Mouse (Mus musculus) kidney, postnatal 25 days (tissue): ENCODE measurements around the gene Fancd2.

Experiments used
- DNase-seq, 2 experiments: peaks; one replicate each; pipeline ENCODE4 v3.0.0; 2021; ENCODE audit warnings: mixed read lengths in 2 of 2

The Fancd2 gene

DNA sequence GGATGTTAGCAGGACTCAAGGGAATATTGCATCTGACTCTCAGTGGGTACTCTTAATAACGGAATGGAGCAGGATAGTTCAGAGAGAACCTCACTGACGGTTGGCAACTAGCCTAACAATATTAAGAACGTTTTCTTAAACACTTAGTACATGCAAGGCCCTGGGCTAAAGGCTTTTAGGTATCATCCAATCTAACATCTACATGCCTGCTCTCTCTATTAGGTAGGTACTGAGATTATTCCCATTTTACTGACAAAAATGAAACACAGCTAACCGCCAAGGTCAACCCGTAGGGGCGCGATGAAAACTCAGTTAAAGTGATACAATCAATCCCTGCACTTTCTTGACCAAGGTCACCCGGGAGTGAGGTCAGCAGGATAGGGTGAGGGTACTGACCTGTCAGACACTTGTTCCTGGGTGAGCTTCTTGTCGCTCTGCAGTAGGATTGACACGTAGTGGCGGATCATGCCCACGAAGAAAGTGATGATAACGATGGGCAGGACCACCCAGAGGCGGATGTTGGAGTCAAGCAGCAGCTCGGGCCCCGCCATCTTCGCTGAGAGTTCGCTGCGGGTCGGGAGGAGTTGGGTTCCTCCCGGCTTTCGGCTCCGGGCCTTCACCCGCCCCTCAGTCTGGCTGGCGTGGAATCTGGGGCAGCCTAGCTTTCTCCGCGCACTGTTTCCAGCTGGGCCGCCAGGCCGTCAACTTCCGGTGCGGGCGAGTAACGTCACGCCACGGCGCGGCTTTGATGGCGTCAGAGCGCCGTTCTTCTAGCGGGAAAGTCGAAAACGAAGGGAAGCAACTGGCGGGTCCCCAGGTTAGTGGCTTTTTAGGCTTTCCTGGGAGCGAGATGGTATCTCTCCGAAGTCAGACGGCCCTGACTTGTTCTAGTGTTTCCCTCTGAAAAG, at the start of gene Fancd2, which contains the start of gene Emc3:
Fancd2 (plus strand) TSS at position 751 of the 908 bp plus-strand sequence.
Emc3 (minus strand) TSS at position 721 of the 908 bp plus-strand sequence.
- peak; percentile 91 to 93 for DNase-seq

DNA sequence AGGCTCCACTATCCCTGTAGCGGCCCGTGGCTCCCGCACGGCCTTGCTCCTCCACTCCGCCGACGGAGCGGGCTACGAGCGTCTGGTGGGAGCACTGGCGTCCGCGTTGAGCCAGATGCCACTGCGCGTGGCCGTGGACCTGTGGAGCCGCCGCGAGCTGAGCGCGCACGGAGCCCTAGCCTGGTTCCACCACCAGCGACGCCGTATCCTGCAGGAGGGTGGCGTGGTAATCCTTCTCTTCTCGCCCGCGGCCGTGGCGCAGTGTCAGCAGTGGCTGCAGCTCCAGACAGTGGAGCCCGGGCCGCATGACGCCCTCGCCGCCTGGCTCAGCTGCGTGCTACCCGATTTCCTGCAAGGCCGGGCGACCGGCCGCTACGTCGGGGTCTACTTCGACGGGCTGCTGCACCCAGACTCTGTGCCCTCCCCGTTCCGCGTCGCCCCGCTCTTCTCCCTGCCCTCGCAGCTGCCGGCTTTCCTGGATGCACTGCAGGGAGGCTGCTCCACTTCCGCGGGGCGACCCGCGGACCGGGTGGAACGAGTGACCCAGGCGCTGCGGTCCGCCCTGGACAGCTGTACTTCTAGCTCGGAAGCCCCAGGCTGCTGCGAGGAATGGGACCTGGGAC, 48.9 kb upstream of the Fancd2 start:
- peak; percentile 43 to 70 for DNase-seq

DNA sequence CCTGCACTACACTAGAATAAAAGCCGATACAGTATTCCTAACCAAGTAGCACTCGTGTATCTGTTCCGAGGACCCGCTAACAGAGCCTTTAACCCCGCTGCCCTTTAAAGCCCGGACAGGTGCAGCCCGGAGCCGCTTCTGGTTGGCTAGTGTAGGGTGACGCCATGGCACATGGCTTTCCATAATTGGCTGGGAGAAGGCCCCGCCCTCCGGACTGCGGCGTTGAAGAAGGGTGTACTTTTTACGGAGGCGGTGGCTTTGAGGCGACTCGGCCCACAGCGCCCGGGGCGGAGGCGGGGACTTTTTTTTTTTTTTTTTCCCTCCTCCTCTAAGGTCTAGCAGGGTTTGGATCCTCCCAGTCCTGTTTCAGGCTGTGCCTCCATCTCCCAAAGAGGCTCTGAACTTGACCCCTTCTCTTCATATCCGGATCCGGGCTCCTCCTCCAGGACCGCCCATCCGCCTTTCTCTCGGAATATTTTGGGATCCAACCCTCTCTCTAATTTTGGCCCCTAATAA, 48.3 kb upstream of the Fancd2 start, which contains the start of gene Creld1:
Creld1 (plus strand) TSS at position 198 of the 516 bp plus-strand sequence.
- peak; percentile 98 to 99 for DNase-seq

DNA sequence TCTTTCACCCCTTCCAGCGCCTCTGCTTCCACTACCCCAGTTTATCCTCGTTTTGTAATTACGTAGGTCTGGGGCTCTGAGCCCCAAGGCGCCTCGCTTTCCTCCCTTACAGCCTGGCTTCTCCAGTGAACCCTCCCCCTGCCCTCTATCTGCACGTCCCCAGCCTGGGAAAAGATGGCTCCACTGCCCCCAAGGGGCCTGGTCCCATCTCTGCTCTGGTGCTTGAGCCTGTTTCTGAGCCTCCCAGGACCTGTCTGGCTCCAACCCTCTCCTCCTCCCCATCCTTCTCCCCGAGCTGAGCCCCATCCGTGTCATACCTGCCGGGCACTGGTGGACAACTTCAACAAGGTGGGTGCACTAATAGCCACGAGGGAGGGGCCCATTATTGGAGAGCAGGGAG, 47.8 kb upstream of the Fancd2 start:
- peak in 1 of 2 experiments; percentile 60 for DNase-seq

DNA sequence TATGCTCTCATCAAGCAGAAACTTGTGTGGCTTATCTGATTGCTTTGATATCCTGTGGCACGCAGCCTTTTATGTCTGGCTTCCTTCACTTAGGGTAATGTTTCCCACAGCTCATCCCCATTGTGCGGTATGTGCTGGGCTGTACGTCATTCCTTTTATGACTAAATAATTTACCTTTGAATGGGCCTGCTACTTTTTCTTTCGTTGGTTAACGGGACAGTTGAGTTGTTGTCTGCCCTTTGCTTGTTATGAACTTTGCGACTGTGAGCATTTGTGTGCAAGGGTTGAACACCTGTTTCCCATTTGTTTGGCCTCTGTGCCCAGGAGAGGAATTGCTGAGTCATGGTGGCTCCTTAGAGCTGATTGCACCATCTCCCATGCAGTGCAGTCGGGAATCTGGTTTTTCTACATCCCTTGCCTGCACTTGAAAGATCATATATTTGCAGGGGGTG, 44.3 kb upstream of the Fancd2 start:
- DNase-seq: peak; percentile 45 to 71

DNA sequence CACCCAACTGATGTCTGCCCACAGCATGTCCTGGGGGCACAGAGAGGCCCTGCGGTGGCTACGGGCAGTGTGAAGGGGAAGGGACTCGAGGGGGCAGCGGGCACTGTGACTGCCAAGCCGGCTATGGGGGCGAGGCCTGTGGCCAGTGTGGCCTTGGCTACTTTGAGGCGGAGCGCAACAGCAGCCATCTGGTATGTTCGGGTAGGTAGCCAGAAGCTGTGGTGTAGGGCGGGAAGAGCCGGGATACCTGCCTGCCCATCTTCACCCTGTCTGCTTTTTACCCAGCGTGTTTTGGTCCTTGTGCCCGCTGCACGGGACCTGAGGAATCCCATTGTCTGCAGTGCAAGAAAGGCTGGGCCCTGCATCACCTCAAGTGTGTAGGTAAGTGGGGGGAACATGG, 42.1 kb upstream of the Fancd2 start:
- no peak for DNase-seq

DNA sequence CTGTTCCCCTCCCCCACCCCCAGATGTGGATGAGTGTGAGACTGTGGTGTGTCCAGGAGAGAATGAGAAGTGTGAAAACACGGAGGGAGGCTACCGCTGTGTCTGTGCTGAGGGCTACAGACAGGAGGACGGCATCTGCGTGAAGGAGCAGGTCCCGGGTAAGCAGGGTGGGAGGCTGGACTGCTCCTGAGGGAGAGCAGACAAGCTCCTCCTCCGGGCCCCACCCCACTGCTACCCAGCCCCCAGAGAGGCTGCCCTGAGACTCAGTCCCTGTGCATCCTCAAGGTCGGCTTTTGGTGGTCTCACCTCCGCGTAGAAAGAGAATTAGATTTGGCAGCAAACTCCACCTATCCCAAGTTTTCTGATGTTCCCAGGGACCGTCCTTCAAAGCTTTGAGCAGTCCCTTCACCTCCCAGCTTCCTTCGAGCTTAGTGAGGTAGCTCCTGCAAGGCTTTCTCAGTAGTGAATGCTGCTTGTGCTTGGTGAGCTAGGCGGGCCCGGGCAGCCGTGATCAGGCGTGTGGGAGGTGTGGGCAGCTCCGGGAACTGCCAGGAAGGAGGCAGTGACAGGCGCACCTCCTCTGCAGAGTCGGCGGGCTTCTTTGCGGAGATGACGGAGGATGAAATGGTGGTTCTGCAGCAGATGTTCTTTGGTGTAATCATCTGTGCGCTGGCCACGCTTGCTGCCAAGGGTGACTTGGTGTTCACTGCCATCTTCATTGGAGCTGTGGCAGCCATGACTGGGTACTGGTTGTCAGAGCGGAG, 39.2 kb upstream of the Fancd2 start:
- DNase-seq: no peak

DNA sequence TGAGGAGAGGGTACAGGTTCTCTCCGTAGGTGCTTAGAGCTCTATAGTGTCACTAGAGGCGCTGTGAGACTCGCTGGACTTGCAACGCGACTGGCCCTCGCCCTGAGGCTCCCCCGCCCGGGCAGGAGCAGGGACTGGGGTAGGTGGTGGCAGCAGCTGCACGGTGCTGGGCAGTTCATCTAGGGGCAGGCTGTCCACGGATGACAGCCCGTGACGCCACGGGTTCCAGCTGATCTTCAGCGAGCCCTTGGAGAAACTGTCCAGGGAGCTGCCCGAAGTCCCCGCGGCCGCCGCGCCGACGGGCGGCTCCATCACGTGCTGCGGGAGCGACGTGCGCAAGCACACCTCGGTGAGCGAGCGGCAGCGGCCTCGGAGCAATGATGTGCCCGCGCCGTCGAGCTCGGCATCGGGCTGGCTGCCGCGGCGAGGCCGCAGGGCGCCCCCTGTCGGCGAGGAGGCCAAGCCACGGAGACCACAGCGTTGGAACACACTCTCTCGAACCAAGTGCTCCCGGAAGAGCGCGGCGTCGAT, 37.2 kb upstream of the Fancd2 start:
- peak; percentile 79 to 90 for DNase-seq

DNA sequence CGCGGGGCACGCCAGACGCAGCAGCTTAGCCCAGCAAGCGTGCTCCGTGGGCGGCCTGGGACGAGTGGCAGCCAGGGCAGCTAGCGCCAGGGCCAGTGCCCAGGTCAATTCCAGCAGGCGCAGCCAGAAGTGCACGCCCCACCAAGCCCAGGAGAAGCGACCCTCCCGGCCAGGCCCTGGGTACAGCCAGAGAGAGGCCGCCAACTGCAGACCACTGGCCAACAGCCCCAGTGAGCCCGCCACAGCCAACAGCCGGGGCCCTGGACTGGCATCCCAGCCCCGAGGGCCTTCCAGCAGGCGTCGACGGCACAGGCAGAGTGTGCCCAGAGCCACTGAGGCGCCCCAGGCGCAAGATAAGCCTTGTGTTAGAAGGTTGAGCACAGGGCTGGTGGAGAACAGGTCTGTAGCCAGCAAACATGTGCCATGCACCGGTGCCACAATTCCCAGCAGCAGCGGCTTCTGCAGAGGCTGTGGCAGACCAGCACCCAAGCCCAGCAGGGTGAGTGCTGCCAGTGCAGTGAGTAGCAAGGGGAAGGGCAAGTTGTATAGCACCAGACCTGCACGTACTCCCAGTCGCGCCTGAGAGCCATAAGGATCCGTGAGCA, 36.3 kb upstream of the Fancd2 start:
- DNase-seq: no peak

DNA sequence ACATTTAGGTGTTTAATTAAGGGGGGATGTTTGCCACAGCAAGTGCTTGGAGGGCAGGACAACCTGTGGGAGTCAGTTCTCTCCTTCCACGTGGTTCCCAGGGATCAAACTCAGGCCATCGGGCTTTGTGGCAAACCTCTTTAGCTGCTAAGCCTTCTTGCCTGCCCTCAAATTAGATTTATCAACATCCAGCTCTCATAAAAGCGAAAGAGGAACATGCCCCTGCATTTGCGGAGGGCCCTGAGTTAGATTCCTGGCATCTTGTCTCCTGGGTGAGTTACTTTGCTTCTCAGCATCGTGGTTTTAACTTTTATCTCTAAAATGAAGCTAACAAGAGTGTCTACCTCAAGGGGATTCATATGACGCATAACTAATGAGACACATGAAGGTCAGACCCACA, 32.1 kb upstream of the Fancd2 start:
- no peak for DNase-seq

DNA sequence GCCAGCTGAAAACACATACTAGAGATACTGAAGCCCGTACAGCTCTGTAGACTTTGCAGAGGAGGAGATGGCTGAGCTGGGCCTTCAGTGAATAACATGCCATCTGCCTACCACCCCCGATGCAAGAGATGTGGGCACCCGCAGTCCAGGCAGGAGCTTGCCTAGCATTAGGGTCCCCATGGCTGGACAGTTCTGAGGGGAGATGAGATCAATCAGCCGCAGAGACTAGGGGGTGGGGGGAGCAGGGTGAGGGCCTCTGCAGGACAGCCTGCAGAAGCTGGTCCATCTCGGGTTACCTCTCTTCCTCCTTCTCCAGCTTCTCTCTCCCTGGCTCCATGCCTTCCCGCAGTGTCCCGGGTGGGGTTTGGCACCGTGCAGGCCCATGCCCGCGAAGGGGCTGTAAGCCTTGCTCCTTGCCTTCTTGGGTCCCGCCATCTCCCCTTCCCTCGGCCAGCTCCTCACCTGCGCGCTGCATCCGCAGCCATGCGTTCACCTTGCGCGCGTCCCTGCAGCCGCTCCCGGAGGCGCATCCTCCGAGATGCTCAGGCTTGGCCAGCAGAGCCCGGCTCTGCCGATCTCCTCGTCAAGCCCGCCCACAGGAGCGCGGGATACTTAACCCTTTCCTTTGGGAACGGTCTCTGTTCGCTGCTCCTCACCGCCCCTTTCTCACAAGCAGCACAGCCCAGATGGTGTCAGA, 29.9 kb upstream of the Fancd2 start, which contains the start of gene Prrt3:
Prrt3 (minus strand) TSS at position 544 of the 697 bp plus-strand sequence.
- DNase-seq: no peak

DNA sequence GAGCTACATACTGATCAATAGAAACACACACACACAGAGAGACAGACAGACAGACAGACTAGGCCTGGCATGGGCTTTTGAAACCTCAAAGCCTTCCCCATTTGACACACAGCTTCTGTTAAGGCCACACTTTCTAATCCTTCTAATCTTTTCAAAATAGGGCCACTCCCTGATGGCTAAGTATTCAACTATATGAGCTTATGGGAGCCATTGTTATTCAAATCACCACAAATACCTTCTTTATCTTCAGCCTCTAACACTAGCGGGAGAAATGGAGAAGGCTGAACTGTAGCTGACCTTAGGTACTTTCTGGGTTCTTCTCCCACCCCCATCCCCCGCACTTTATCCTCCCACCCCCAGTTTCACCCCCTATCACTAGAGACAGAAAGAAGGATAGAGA, 28.7 kb upstream of the Fancd2 start:
- DNase-seq: no peak

DNA sequence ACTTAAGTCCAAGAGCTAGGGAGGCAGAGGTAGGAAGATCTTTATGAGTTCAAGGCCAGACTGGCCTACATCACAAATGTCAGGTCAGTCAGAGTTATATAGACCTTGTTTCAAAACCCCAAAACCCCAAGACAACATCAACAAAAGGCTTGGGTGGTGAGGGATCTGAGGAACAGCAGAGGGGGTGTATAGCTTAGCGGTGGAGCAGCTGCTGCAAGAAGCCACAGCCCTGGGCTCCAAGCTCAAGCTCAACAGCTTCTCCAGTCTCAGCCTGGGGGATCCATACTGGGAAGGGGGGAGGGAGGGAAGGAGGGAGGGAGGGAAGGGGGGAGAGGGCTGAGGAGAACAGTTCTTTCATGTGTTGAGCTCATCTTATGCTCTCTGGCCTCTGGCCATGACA, 25.8 kb upstream of the Fancd2 start:
- no peak for DNase-seq

DNA sequence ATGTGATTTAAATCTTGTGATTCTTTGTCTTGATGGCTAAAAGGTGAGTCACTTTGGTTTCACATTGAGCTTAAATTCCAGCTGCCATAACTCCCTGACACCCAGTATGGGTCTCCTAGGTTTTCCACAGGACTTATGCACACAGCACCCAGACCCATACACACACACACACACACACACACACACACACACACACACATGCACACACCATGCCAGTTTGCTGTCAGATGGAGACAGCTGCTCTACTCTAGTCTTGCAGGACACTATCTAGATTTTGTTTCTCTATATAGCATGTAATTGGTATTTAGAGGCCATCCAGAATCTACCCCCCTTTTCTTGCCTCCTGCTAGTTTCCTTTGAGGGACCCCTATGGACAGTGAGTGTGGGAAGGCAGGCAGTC, 24.4 kb upstream of the Fancd2 start:
- no peak for DNase-seq

DNA sequence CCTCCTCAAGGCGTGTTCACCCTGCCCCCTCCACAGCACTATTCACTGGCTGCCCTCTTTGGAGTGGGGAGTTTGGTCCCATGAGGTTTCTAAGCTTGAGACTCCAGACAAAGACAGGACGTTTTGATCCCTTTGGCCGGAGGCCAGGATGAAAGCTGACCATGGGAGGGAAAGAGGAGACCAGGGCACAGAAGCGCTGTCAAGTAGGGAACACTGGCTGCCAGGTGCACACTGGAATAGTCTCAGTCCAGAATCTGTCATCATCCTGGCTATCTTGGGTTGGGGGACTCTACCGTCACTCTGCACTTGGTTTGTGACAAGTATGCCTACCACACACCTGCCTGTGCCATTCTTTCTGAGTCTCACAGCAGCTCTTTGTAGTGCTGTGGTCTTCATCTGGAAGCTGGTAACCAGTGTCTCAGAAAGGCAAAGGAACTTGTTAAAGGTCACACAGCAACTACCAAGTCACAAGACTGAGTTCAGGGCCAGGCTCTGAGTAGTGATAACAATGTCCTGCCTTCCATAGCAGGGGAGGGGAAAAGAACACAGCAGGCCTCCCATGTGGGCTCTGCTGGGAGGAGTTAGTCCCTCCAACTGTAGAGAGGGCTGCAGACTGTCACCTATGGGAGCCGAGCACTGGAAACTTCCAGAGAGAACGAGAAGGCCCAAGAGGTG, 23.1 kb upstream of the Fancd2 start:
- no peak for DNase-seq

DNA sequence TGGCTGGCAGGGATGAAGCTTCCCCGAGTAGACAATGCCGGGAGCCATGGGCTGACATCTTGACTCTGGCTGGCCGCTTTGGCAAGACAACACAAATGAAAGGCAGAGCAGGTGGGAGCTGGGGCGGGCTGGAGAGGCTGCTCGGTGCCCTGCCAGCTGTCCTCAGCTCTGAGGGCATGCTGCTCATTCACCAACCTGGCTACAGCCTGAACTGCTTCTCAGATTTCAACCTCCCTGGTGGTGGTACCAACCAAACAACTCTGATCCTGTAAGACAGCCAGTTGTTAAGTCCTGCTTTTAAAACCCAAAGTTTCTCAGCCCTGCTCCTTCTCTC, 22.6 kb upstream of the Fancd2 start:
- no peak for DNase-seq

DNA sequence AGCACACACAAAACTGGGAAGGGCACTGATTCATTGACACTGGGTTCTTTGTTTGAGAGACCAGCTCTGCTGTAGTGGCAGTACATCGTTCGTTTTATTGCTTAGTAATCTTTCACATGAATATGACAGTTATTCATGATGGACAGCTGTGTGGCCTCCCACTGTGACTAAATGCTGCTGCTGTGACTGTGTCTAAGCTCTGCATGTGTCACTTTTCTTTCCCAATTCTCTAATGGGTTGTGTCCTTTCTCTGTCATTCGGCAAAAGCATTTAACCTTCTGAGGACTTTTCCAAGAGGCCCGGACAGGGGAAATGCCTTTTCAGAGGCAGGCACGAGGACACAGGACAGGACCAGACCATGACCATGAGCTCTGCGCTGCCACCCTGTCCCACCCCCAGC, 17.5 kb upstream of the Fancd2 start:
- DNase-seq: no peak

DNA sequence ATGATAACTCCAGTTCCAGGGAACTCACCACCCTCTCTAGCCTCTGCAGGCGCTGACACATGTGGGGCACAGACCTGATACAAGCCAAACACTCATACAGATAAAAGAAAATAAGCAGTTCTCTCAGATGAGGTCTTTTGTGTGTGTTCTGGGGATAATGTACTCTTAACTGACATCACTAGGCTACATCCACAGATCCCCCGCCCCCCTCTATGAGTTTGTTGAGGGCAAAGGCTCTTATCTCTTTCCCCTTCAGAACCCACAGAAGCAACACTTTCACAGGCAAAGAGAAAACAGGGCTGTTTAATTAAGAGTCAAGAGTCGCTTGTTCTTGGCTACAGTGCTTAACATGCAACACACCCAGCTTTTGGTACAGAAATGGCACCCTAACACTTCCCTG, 16.9 kb upstream of the Fancd2 start:
- no peak for DNase-seq

DNA sequence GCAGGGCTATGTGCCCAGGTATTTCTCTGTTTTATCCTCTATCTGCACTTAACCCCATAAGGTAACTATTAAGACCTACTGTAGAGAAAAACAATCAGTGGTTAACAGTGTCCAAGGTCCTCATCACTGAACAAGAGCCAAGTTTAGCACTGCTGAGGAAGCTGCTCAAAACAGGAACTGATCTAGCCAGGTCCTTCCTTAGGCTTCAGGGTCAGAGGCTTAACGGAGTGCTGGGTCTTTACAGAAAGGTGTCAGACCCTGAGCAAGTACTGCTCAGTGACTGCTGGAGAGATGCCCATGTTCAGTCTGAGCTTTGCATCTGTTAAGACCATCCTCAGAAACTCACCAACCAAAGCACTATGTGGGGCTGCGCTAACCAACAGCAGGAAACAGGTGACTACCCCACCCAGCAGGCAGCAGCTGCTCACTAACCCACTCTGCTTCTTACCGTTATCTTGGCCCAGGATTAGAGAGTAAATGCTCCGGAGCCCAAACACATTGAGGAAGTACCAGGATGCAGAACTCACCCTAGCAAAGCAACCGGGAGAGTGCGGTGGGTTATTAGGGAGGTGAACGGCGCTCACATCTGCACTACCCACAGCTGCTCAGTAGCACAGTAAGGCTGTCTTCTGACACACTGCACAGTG, 13.9 kb upstream of the Fancd2 start:
- no peak for DNase-seq

DNA sequence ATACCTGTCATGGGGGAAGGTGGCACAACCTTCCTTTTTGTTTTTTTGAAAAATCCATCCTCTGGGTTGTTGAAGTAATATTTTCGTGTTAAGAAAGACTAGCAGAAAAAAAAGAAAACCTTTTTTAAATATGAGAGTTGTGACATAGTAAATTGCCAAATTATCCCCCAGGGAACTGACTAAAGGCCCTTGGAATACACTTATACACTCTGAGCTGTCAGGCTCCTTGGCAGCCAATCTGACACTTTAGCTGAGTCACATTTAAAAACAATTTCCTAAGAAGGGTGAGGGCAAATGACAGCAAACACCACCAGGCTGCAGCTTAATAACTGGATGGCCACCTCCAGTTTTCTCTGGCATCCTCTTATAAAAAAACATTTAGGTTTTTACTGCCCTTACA, 9.2 kb upstream of the Fancd2 start:
- no peak for DNase-seq

DNA sequence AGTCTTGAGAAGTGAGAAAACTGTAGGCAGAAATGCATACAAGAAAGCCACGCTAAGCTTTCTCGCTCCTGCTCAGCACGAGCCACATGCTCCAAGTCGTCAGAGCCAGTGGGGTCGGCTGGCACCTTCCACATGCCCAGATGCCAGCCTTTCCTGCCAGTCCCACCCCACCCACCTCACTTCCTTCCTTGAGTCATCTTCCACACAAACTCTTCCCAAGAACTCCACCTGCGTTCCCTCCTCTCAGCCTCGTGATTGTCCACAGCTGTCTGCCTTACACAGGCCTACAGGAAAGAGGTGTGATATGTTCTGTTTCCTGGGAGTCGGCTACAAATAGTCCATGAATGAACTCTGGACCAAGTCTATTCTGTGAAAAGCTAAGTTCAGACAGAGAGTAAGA, 8.1 kb upstream of the Fancd2 start:
- DNase-seq: no peak
